Mouse (Mus musculus) thymus, postnatal 36 days (tissue): ENCODE measurements around the gene Zmynd8.
A peak's percentile ranks its signal among the peaks of the same experiment; 100 is the strongest.

ENCODE experiments used
- DNase-seq, 2 experiments: peaks; one replicate each; pipeline ENCODE4 v3.0.0; 2022; ENCODE audit warnings: mixed read lengths in 2 of 2

Gene Zmynd8

DNA sequence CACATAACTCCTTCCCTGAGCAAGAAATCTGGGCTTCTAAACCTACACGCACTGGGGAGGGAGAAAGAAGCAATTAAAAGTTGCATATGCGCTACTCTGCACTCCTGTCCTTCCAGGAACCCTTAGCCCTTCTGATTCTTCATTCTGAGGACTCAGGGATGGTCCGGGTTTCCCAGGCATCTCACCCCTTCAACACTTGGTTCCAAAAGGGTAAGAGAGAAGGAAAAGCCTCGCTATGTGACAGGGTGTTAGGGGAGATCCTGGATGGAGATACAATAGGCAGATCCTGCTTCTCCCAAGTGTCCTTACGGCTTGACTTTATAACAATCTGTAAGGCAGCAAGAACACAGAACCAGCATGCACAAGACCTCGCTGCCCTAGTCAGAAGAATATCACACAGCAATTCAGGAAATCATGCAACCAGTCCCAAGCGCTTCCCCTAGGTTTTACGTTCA is 19.9 kb downstream of the Zmynd8 start:
- DNase-seq = no peak

DNA sequence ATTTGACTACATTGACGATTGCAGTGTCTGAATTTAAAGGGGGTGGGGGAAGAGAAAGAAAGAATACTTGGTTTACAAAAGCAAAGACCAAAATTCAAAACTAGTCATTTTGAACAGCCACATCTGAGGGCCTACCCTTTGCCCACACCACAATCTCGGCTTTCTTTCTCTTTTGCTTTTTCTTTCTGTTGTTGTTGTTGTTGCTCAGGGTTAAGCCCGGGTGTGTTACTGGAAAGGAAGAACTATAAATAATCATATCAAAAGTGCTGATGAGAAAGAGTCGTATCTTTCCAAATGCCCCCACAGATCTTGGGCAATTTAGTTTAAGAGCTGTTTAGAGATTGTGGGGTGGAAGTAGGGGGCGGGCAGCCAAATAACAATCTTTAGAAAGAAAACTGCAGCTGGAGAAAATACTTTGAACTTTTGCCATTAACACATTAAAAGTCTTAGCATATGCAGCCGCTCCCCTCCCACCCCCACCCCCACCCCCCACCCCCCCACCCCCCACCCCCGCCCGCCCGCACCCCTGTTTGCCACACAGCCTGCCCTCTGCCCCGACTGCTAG is 20.7 kb downstream of the Zmynd8 start:
- no peak for DNase-seq

DNA sequence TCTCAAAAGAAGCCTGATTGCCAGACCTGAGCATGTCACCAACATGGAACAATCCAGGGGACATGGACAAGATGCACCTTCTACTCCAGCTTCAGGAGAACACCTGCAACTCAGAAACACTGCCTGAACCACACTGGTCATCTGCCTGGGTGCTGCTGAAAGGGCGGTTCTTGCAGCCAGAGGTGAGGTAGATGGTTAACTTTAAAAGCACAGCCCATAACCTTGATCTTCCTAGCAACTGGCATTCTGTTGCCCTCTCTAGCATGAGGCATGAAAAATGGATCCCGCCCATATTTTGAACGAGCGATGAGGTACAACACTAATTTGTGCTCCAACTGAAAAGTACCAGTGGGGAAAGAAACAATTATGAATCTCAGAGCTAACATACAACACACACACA is 21.6 kb downstream of the Zmynd8 start:
- no peak for DNase-seq

DNA sequence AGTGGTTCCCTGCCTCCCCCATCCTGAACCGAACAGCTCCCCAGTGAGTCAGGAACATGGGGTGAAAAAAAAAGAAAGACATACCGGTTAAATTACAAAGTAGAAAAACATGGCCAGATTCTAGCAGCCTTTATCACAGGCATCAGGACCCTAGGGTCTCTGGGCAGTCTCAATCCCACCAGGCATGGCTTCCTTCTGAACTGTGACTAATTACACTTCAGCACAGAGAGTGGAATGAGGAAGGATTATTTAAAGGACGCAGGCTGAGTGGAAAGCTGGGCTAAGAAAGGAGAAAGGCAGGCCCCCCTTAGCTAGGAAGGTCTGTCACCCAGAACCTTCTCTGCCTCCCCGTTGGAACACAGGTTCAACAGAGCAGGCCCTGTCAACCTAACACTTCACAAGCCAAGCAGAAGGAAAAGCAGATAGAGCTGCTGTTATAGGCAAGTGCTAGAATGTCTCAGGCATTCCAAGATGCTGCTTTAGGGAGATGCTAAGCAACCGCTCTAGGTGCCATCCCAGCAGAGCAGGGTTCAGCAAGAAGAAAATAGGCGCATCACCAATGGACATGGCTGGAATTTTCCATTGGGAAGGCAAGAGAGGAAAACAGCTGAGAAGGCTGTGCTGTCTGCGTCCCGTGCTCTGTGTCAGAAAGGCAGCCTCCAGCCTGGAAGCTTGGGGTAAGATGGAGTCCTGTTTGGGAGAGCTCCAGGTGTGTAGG is 22.5 kb downstream of the Zmynd8 start:
- DNase-seq = no peak

DNA sequence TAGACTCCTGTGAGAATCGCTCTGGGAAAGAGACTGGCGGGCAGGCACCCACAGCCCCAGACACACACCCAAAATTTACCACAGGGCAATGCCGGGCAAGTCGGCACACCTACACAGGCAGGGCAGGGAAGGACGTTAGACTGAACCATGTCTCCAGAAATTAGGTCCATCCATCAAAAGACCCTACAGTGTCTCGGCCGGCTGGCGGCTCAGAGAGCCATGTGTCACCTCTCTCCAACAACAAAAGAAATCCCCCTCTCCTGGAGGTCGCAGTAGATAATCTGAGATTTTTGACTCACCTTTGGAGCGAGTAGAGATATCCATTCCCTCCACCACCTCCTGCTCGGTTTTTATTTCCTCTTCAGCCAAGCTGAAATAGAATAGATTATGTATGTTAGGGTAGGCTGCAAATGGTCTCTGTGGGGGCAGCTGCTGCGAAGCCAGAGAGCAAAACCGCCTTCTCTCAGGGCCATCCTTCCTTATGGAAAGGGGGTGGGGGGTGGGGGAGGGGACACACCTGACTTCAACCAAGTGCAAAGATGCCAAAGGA is 23.3 kb downstream of the Zmynd8 start:
- DNase-seq = no peak

DNA sequence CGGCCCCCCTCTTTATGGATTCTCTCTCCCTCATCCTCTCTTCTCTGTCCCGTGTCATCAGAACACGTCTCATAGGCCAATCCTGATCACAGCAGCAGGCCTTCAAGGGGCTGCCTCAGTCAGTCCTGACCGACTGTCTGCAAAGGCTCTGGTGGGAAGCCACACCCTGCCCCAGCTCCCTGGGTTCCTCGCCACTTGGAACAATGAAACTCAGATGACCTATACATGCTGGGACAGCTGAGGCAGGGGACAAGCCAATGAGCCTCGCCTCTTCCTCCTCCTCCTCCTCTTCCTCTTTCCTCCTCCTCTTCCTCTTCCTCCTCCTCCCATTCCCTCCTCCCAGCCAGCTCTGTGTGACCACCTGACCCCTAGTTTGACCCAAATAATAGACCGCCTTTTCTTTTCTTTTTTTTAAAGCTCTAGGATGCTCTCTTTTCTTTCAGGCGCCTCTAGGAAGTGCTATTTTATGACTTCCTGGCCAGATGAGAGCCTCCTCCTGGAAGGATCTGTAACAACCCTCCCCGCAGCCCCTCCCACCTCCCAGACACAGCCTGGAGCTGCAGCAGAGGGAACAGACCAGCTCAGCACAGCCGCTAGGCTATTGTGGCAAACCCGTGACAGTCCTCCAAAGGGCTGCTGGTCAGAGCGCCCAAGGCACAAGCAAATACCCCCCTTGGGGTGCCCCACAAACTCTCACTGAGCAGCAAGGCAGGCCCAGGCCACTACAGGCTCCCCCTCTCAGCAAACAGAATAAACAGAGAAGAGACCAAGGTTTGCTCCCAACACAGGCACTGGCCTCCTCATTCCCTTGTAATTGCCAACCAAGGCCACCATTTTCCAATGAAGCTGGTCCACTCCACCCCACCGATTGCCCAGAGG is 24.1 kb downstream of the Zmynd8 start:
- DNase-seq = no peak

DNA sequence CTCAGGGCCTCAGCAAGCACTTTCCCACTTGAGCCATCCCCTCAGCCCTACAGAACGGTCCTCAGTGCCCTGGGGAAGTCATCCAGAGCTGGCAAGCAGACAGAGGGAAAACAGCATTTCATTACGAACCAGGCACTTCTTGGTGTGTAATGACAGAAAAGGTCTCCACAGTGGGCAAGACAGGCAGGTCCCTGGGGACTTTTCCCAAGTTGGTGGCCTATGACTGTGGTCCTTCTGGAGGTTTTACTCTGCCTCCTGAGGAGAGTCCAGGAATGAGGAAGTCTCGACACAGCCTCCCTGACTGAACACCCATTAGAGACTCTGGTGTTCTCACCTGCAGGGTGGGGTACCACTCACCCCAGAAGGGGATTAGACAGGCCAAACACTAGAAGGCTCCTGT is 25.0 kb downstream of the Zmynd8 start:
- DNase-seq = no peak

DNA sequence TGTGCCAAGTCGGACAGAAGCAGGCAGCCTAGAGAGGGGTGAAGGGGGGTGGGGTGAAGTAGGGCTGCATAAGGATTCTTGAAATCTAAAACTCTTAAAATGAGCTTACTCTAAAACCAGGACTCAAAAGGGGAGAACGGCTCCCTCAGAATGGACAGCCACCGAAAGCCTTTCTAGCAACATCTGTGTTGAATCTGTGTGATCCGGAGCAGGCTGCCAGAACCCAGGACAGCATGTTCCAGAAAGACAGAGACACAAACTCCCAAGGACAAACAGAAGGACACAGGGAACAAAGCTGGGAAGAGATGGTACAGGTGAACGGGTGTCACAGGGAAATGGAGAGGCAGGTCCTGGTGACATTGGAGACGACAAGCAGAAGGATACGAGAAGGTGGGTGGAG is 25.6 kb downstream of the Zmynd8 start:
- no peak for DNase-seq

DNA sequence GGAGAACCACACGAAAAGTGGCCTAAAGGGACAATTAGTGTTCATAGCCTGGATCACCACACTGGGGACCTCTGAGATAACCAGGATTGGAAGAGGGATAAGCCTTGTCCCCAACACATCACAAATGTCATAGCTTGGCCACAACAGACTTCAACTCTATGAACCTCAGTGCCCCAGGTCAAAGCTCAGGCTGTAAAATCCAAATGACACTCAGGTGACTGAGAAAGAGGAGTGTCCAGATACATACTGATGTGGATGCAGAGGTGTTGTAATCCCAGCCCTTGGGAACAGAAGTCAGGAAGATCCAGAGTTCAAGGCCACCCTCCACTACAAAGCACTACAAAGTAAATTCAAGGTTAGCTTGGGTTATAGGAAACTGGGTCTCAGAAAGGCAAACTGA is 29.6 kb downstream of the Zmynd8 start:
- no peak for DNase-seq

DNA sequence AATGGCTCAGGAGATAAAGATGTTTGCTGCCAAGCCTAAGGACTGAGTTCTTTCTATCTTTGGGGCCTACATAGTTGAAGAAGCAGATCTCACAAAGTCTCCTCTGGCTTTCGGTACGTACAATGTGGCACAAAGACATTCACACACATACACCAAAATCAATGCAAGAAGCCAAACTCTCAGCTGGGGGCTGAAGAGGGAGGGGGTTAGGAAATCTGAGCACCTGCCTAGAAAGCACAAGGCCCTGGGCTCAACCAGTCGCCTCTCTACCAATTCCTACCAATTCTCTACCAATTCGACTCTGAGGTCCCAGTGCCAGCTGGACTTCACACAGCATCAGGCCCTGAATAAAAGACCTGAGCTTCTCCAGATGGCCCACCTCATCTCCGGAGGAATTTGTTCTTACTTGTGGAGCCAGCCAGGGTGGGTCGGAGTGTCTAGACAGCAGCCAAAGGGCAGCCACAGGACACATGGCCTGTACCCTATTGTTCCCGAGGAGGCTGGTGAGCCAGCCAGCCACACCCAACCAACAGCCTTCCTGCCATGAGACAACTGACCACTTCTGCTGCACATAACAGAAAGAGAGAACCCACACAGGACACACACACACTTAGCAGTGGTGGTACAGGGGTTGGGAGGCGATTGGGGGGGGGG is 30.2 kb downstream of the Zmynd8 start:
- DNase-seq = no peak

DNA sequence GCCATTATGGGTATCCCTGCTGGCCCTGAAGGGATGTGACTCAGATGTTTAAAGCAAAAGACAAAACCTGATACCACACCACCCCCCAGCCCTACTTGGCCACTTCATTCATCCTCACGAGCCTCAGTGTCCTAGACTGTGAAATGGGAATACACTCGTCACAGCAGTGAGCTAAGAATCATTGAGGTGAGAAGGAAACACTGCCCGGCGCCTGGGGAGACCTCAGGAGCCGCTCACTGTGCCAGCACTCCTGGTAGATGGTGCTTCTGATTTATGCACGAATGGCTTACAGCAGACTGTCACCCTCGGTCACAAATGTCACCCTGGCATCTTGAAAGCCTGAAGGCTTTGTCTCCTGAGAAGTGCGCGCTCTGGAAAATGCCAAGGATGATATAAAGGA is 31.3 kb downstream of the Zmynd8 start:
- DNase-seq = no peak

DNA sequence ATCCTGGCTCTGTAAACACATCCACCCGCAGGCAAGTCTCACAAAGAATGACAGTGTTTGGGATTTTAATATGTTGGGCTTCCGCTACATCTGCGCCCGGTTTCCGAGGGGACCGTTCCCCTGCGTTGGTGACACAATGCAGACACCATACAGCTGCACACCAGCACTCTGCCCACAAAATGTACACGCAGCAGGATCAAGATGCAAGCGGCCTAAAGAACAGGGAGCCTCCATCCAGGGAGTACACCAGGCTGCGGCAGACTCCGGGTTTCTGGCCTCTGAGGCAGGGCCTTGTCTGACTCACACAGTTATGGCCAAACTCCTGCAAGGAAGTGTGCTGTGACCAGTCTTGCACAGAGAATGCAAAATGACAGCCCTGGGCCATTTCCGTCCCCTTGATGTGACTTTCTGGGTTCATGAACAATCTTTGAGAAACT is 31.8 kb downstream of the Zmynd8 start:
- DNase-seq = no peak

DNA sequence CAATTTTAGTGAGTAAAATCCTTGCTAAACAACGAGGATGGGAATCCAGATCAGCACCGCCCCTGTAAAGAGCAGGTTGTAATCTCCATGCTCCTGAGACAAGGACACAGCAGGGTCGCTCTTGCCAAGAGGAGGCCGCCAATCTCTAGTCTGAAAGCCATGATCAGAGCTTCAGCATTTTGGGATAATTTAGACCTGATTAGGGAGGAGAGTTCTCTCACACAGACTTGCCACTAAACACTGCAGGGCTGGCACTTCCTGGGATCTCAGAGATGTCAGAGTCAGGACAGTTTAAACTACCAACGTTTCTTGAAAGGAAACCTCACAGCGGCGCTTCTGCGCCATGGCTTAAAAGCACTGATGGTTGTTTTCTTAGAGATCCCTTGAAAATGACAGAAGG is 32.4 kb downstream of the Zmynd8 start:
- no peak for DNase-seq

DNA sequence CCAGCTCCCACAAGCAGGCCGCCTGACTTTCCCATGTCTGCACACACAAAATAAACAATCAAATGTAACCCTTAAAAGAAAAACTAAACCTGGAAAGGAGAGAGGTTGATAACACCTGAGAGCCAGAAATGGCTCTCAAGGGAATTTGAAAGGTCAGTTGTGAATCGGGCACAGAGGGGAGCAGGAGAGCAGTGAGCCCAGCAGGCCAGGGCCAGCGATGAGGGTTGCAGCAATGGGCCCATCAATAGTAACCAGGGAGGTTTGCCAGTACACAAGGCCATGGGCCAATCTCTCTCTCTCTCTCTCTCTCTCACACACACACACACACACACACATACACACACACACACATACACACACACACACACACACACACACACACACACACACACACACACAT is 34.0 kb downstream of the Zmynd8 start:
- no peak for DNase-seq

DNA sequence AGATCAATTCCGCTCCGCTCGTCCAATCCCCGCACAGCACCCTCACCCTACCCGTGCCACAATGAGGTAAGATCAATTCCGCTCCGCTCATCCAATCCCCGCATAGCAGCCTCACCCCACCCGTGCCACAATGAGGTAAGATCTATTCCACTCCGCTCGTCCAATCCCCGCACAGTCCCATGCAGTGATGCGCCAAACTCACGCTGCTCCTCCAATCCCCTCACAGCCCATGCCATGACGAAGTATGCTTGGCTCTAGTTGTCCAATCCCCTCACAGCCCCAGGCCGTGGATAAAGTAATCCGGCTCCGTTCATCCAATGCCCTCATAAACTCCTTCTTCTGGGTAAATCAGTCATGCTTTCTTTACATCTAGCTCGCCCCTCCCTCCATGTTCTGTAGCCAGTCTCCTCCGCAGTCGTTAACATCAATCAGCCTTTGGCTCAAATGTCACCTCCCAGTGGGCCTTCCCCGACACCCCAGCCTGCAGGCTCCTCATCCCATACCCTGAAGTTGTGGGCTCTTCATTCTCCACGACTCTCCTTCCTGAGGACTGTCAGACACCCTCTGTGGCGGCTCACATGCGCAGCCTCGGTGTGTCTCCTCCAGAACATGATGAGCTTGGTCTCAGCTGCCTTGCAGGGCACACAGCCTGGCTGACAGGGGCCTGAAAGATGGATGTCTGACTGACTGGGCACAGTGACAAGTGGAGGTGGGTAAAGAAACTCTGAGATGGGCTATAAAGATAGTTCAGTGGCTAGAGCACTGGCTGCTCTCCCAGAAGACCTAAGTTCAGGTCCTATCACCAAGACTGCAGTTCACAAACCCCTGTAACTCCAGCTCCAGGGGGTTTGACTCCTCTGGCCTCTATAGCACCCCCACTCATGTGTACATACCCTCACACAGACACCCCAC is 36.9 kb downstream of the Zmynd8 start:
- no peak for DNase-seq

DNA sequence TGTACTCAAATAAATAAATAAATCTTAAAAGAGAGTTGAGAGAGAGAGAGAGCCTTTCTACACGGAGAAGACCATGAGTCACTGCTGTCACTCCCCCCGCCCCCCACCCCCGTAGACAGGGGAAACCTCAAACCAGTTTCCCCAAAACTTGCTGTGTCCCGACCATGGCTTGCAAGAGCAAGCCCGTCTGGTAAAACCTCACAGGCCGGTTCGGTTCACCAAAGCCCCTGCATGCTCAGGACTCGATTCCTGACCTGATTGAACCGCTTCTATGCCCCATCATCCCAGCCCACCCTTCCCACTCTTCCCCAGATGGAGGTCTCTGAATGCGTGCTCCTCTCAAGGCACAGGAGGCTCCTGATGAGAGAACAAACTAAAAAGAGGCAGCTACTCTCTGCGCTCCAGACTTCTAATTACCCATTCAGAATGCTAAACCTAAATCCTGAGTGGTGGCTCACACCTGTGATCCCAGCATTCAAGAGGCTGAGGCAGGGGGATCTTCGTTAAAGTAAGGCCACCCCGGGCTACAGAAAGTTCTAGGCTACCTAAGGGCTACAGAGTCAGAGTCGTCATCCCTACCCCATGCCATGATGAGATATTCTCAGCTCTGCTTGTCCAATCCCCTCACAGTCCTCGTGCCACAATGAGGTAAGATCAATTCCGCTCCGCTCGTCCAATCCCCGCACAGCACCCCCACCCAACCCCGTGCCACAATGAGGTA is 37.7 kb downstream of the Zmynd8 start:
- no peak for DNase-seq

DNA sequence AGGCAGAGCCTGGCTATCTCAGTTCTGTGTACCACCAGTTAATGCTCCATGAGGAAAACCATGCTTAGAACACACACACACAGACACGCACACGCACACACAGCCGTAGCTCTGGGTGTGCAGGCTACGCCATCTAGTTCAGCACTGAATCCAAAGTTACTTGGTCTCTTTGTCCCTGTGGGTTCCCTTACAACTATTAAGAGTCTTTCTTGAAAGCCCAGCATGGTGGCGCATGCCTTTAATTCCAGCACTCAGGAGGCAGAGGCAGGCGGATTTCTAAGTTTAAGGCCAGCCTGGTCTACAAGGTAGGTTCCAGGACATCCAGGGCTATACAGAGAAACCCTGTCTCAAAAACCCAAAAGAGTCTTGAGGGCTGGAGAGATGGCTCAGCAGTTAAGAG is 38.4 kb downstream of the Zmynd8 start:
- no peak for DNase-seq

DNA sequence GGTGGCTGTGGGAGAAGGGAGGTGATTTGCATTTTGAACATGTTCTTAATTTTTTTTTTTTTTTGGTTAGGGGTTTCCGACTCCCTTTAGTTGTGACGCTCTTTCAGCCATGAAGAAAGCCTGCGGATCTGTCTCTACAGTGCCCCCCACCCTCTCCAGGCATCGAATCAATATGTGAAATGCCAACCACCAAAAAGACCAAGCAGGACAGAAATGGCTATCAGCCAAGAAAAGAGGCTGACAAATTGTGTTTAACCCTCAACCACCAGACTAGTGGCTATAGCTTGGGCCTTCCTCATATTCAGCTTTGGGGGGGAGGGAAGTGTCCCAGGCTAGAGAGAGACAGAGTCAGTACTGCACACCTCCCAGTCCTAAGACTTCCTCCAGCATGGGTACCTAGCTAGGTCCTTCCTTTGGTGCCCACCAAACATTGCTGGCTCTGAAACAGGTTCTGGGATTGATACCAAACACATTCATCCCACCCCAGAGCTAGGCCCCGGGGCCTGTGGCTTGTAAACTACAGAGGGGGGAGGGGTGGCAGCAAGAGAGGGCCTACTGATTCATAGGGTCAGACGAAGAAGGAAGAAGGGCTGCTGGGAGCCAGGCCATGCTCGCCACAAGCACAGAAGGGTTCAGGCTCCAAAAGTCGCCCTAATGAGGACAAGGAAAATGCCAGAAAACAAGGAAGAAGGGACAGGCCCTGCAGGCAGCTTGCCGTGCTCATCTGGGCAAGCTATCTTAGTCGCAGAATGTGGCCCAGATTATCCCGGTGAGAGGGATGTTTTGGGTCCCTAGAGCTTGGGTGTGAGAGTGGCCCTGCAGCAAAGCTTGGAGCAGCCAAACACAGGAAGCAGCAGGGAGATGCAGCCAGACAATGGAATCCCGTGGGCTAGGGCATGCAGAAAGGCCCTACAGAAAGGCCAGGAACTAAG is 40.1 kb downstream of the Zmynd8 start:
- no peak for DNase-seq

DNA sequence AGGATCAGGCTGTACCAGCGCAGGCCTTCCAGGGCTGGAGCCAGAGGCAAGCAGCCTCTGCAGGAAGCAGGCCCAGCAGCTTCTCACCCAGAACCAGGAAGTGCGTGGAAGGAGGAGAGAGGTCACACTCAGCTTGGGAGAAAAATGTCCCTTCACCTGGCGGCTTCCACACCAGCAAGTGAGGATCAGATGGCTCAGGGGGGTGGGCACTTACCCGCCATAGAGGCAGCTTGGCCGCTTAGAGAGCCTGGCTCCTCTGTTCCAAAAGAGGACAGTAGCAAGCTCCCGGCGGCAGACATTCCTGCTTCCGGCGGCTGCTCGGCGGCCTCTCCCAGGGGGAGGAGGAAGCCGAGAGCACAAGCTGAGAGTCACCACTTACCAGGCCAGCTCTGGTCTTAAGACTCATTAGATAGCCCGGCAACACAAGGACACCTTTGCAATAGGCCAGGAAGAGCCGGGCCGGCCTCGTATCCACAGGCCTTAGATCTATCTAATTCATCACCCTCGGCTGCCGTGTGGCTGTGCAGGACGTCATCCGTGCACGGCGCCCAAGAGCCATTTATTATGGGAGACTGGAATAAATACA is 40.9 kb downstream of the Zmynd8 start:
- DNase-seq = peak in 1 of 2 experiments; percentile 19

DNA sequence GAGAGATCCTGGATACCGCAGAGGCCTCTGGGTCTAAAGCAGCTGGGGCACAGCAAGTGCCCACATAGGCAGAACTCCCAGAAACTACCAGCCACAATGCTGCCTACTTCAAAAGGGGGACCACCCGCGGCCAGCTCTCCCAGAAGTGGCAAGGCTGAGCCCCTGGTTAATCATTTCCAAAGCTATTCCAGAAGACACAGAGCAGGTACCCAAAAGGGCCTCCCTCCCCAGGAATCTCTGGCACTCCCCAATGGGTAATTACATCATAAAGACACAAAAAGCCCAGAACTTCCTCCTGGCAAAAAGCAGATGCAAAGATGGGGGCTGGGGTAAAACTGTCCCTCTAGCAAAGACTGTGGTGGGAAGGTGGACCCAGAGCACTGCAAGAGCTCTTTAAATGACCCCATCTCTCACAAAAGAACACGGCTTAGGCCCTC is 41.4 kb downstream of the Zmynd8 start:
- no peak for DNase-seq
